Comparison of ENCODE assay signal across 10 mouse cellular contexts in genomic region chr5:148152600-148153402, GRCm38 (mm10).
DNase-seq lines count a peak whose midpoint lies in the region; ATAC-seq lines count a peak whose summit lies in the region.
"Had no signal": no experiment of that assay in that cellular context is flagged by ENCODE, and none has a peak within 500 bp of the region (broad histone marks: within the 10 kb centered on the region; RNA-seq: fewer than 3 reads in every experiment).

No protein-coding gene starts in this region.

- WGBS in midbrain, embryonic 13.5 days = 37% methylated on average over 13 of the region's 13 CpGs

- peaks cover 41% of the 10 kb centered on the region for H3K4me1 ChIP-seq in midbrain, embryonic 13.5 days (replicated peaks)
- H3K4me1 ChIP-seq: liver, embryonic 12.5 days had no signal

- peak overlapping the region; percentile 40 for H3K4me2 ChIP-seq in midbrain, embryonic 13.5 days (replicated peaks)
- H3K4me2 ChIP-seq: liver, embryonic 12.5 days had no signal

- no peaks in the 10 kb centered on the region for H3K36me3 ChIP-seq in midbrain, embryonic 13.5 days
- H3K36me3 ChIP-seq: liver, embryonic 12.5 days had no signal

- peak overlapping the region; percentile 28 for H3K9ac ChIP-seq in midbrain, embryonic 13.5 days (replicated peaks)
- H3K9ac ChIP-seq: liver, embryonic 12.5 days had no signal

- peaks cover 4% of the 10 kb centered on the region for H3K9me3 ChIP-seq in midbrain, embryonic 13.5 days

- DNase-seq in cerebellum, postnatal 10 days = peak; percentile 62 to 78
- no peak for DNase-seq in cerebellum, postnatal 4 days (ENCODE audit: low spot score in 2 of 2)
- peak; percentile 44 for DNase-seq in testis, postnatal 10 days (ENCODE audit: low spot score)
- DNase-seq in testis, postnatal 14 days (ENCODE audit: low spot score) = no peak
- DNase-seq in layer of hippocampus, adult 18-20 months (ENCODE audit: low spot score in 2 of 2) = no peak
- DNase-seq in right cerebral cortex, adult 2 months (ENCODE audit: low spot score in 2 of 2) = no peak
- DNase-seq in thymus, postnatal 36 days = no peak
- DNase-seq: cerebellum, adult 9-11 months had no signal

- peak; percentile 82 for ATAC-seq in midbrain, embryonic 13.5 days
- ATAC-seq: liver, embryonic 12.5 days had no signal

- H3K27ac ChIP-seq in midbrain, embryonic 13.5 days = peak overlapping the region; percentile 83
- H3K27ac ChIP-seq: liver, embryonic 12.5 days had no signal

- no peaks in the 10 kb centered on the region for H3K27me3 ChIP-seq in midbrain, embryonic 13.5 days
- H3K27me3 ChIP-seq: liver, embryonic 12.5 days had no signal

- no peak overlapping the region; the same call in 1 of the 2 replicates for H3K4me3 ChIP-seq in midbrain, embryonic 13.5 days (replicated peaks)
- H3K4me3 ChIP-seq: liver, embryonic 12.5 days had no signal

Comparison
In these comparisons a context has a peak if more than half of its experiments do, and no peak if none do; other contexts are left out.
1. DNase-seq: peak in cerebellum, postnatal 10 days (2 of 2) and testis, postnatal 10 days (single experiment); none in cerebellum, postnatal 4 days (0 of 2), testis, postnatal 14 days (single experiment), layer of hippocampus, adult 18-20 months (0 of 2), right cerebral cortex, adult 2 months (0 of 2) and thymus, postnatal 36 days (0 of 2).